ENCODE assay signal across 19 mouse cellular contexts in genomic region chr13:18338022-18338421, GRCm38 (mm10). TPM values are rescaled to one million over a fixed set of nuclear protein-coding genes. Genes with fewer than 3 reads are reported as not detected.
DNase-seq lines count a peak whose midpoint lies in the region; ATAC-seq and TF ChIP-seq lines count a peak whose summit lies in the region.
"Had no signal": no experiment of that assay in that cellular context is flagged by ENCODE, and none has a peak within 500 bp of the region (broad histone marks: within the 10 kb centered on the region; RNA-seq: fewer than 3 reads in every experiment).

No protein-coding gene starts in this region.

- no peaks in the 10 kb centered on the region for H3K27me3 ChIP-seq in midbrain, embryonic 16.5 days (ENCODE audit: control insufficient read depth, insufficient read depth, low read depth, low read length)
- H3K27me3 ChIP-seq in midbrain, embryonic 10.5 days (ENCODE audit: low read depth, poor library complexity, severe bottlenecking): no peaks in the 10 kb centered on the region
- H3K27me3 ChIP-seq: hindbrain, embryonic 13.5 days; liver, embryonic 15.5 days; midbrain, embryonic 15.5 days had no signal

- peak; percentile 7 to 21 for DNase-seq in layer of hippocampus, adult 2 months (ENCODE audit: low spot score in 2 of 2)
- no peak for DNase-seq in layer of hippocampus, postnatal 10 days (ENCODE audit: low spot score in 2 of 2)
- DNase-seq in brain, adult 2 months (ENCODE audit: low read depth, low spot score): peak; percentile 78
- peak; percentile 55 to 62 for DNase-seq in frontal cortex, adult 2 months (ENCODE audit: extremely low spot score in 1 of 2, low spot score in 1 of 2)
- DNase-seq in right cerebral cortex, postnatal 10 days (ENCODE audit: low spot score in 2 of 2): peak; percentile 50 to 72
- DNase-seq in midbrain, embryonic 10.5 days (ENCODE audit: low spot score): no peak
- DNase-seq: adrenal gland, postnatal 25 days; cerebellum, postnatal 14 days; gastrocnemius, postnatal 25 days; lung, postnatal 10 days; spleen, adult 18-20 months had no signal

- no peaks in the 10 kb centered on the region for H3K36me3 ChIP-seq in midbrain, embryonic 16.5 days (ENCODE audit: control insufficient read depth, insufficient read depth, low read length)
- H3K36me3 ChIP-seq in midbrain, embryonic 10.5 days: no peaks in the 10 kb centered on the region
- H3K36me3 ChIP-seq: hindbrain, embryonic 13.5 days; liver, embryonic 15.5 days; midbrain, embryonic 15.5 days had no signal

- no peak overlapping the region for H3K27ac ChIP-seq in layer of hippocampus, adult 2 months
- no peak overlapping the region for H3K27ac ChIP-seq in midbrain, embryonic 16.5 days (ENCODE audit: low read length)
- H3K27ac ChIP-seq in midbrain, embryonic 10.5 days (replicated peaks): no peak overlapping the region
- H3K27ac ChIP-seq: hindbrain, embryonic 13.5 days; kidney, postnatal 0 days; liver, embryonic 15.5 days; midbrain, embryonic 15.5 days had no signal

- no peak for ATAC-seq in midbrain, embryonic 16.5 days
- ATAC-seq: intestine, postnatal 0 days; midbrain, embryonic 15.5 days had no signal

- H3K4me1 ChIP-seq in midbrain, embryonic 16.5 days (ENCODE audit: control insufficient read depth, insufficient read depth, low read length): no peaks in the 10 kb centered on the region
- peaks cover 3% of the 10 kb centered on the region; the same call in 1 of the 2 replicates for H3K4me1 ChIP-seq in midbrain, embryonic 10.5 days
- H3K4me1 ChIP-seq: liver, embryonic 15.5 days; midbrain, embryonic 15.5 days had no signal

- TF ChIP-seq CTCF in layer of hippocampus, adult 2 months (conservative IDR thresholded peaks at IDR 0.05): no peak

- H3K9me3 ChIP-seq in midbrain, embryonic 16.5 days (replicated peaks; ENCODE audit: control insufficient read depth, low read length, poor library complexity, severe bottlenecking): no peaks in the 10 kb centered on the region
- no peaks in the 10 kb centered on the region for H3K9me3 ChIP-seq in midbrain, embryonic 10.5 days (replicated peaks)
- H3K9me3 ChIP-seq: hindbrain, embryonic 13.5 days; liver, embryonic 15.5 days; midbrain, embryonic 15.5 days had no signal

- 74% methylated on average over 2 of the region's 2 CpGs for WGBS in midbrain, embryonic 16.5 days
- 73% methylated on average over 2 of the region's 2 CpGs for WGBS in midbrain, embryonic 10.5 days

- H3K4me2 ChIP-seq in midbrain, embryonic 16.5 days (ENCODE audit: low read length): no peak overlapping the region
- H3K4me2 ChIP-seq: hindbrain, embryonic 13.5 days; liver, embryonic 15.5 days; midbrain, embryonic 15.5 days had no signal

- no peak overlapping the region for H3K9ac ChIP-seq in midbrain, embryonic 16.5 days (ENCODE audit: low read depth, low read length)
- H3K9ac ChIP-seq: hindbrain, embryonic 13.5 days; liver, embryonic 15.5 days; midbrain, embryonic 15.5 days had no signal

- no peak overlapping the region for H3K4me3 ChIP-seq in layer of hippocampus, adult 2 months
- no peak overlapping the region for H3K4me3 ChIP-seq in midbrain, embryonic 16.5 days (ENCODE audit: low read depth, low read length)
- H3K4me3 ChIP-seq in midbrain, embryonic 10.5 days: no peak overlapping the region
- H3K4me3 ChIP-seq: hindbrain, embryonic 13.5 days; liver, embryonic 15.5 days; midbrain, embryonic 15.5 days had no signal

RNA-seq across cellular contexts. Expression of gene Pou6f2, which starts 59.5 kb away (rescaled TPM):
- 1 to 10 TPM; 2.2 to 2.7 TPM for total RNA-seq in layer of hippocampus, adult 2 months (2021)
- 1 to 10 TPM; 1.1 to 1.8 TPM for total RNA-seq in layer of hippocampus, postnatal 10 days (2021)
- 0.64 and 0.92 TPM in 2 replicates for polyA plus RNA-seq in frontal cortex, adult 2 months (2012; rRNA removed)
- 19.5 and 19.8 TPM in 2 replicates for polyA plus RNA-seq in midbrain, embryonic 16.5 days (2015; fragmentation: Nextera tagmentation; extraction: Ambion mirVana)
- 4.2 and 5.7 TPM in 2 replicates for polyA plus RNA-seq in midbrain, embryonic 10.5 days (2016; fragmentation: Nextera tagmentation; extraction: Ambion mirVana)
- total RNA-seq: adrenal gland, postnatal 25 days; gastrocnemius, postnatal 25 days; megakaryocyte, adult 5-6 weeks had no signal
- polyA plus RNA-seq: C2C12; intestine, postnatal 0 days; liver, embryonic 15.5 days had no signal

Comparison
In these comparisons a context has a peak if more than half of its experiments do, and no peak if none do; other contexts are left out.
1. DNase-seq: peak in layer of hippocampus, adult 2 months (2 of 2), brain, adult 2 months (single experiment), frontal cortex, adult 2 months (2 of 2) and right cerebral cortex, postnatal 10 days (2 of 2); none in layer of hippocampus, postnatal 10 days (0 of 2) and midbrain, embryonic 10.5 days (single experiment).